Mouse (Mus musculus) hindbrain, embryonic 15.5 days (tissue): Measurements from ENCODE around the gene Socs2. TPM values are rescaled to one million over a fixed set of nuclear protein-coding genes. Genes with fewer than 3 reads are reported as not detected.

Source experiments
- polyA plus RNA-seq: library from polyadenylated mRNA; unstranded; fragments of >200 nt; fragmentation: Nextera tagmentation; extraction: Ambion mirVana; gene quantifications from 2 replicates; pipeline ENCODE4 v1.2.1, GENCODE M21; 2015

The Socs2 gene
- polyA plus RNA-seq, 1 experiment from 2014 or later = 118 TPM

Other genes starting within 250 kb of the Socs2 start
- 6.0 and 9.4 TPM in 2 replicates for gene Cradd, start 93.0 kb downstream of the Socs2 start, polyA plus RNA-seq
- gene Mrpl42, start 84.8 kb upstream of the Socs2 start, polyA plus RNA-seq = 257 and 280 TPM in 2 replicates
- 365 and 371 TPM in 2 replicates for gene Ube2n, start 98.0 kb upstream of the Socs2 start, polyA plus RNA-seq
- 68.5 and 69.0 TPM in 2 replicates for gene Nudt4, start 147.0 kb upstream of the Socs2 start, polyA plus RNA-seq